Mouse (Mus musculus) embryo, embryonic 10.5 days (tissue): ENCODE results near the gene Usp24.
"Not testable (repeated sequence)": the region's sequence is repeated elsewhere in the genome, so short reads cannot be mapped to it uniquely, and the experiment has no call there.

Experiments
- DNase-seq: peaks from one replicate; pipeline ENCODE4 v3.0.0-alpha.2; 2015; ENCODE audit warnings: low spot score

Gene Usp24

GRCm38 (mm10) chr4:106318976-106319375 lies 3.0 kb downstream of the Usp24 start:
- no peak for DNase-seq

GRCm38 (mm10) chr4:106322846-106323245 lies 6.8 kb downstream of the Usp24 start:
- no peak for DNase-seq

- DNase-seq, result no peak
Observed at GRCm38 (mm10) chr4:106323318-106323717, 7.3 kb downstream of the Usp24 start.

GRCm38 (mm10) chr4:106327436-106327835 lies 11.4 kb downstream of the Usp24 start:
- DNase-seq, result no peak

GRCm38 (mm10) chr4:106328704-106329103 lies 12.7 kb downstream of the Usp24 start:
- no peak for DNase-seq

GRCm38 (mm10) chr4:106329171-106329570 lies 13.2 kb downstream of the Usp24 start:
- not testable (repeated sequence) for DNase-seq

- peak; percentile 58 for DNase-seq
Observed at GRCm38 (mm10) chr4:106330371-106330819, 14.4 kb downstream of the Usp24 start.

GRCm38 (mm10) chr4:106333071-106333470 lies 17.1 kb downstream of the Usp24 start:
- no peak for DNase-seq

- no peak for DNase-seq
Observed at GRCm38 (mm10) chr4:106333584-106333983, 17.6 kb downstream of the Usp24 start.

- DNase-seq, result no peak
Observed at GRCm38 (mm10) chr4:106335858-106336257, 19.8 kb downstream of the Usp24 start.

- DNase-seq, result no peak
Observed at GRCm38 (mm10) chr4:106347664-106348063, 31.7 kb downstream of the Usp24 start.

- not testable (repeated sequence) for DNase-seq
Observed at GRCm38 (mm10) chr4:106355025-106355424, 39.0 kb downstream of the Usp24 start.

GRCm38 (mm10) chr4:106370013-106370412 lies 54.0 kb downstream of the Usp24 start:
- DNase-seq, result no peak

- peak; percentile 90 for DNase-seq
Observed at GRCm38 (mm10) chr4:106375857-106376256, 59.8 kb downstream of the Usp24 start.

- DNase-seq, result no peak
Observed at GRCm38 (mm10) chr4:106378839-106379572, 63.0 kb downstream of the Usp24 start.

GRCm38 (mm10) chr4:106381131-106381530 lies 65.1 kb downstream of the Usp24 start:
- DNase-seq, result no peak

- no peak for DNase-seq
Observed at GRCm38 (mm10) chr4:106389908-106390307, 73.9 kb downstream of the Usp24 start.

GRCm38 (mm10) chr4:106409621-106410020 lies 93.6 kb downstream of the Usp24 start:
- DNase-seq, result no peak

GRCm38 (mm10) chr4:106419256-106419655 lies 103.2 kb downstream of the Usp24 start:
- DNase-seq, result no peak

GRCm38 (mm10) chr4:106419791-106420190 lies 103.8 kb downstream of the Usp24 start:
- DNase-seq, result no peak

GRCm38 (mm10) chr4:106422597-106422996 lies 106.6 kb downstream of the Usp24 start:
- no peak for DNase-seq

- DNase-seq, result no peak
Observed at GRCm38 (mm10) chr4:106424560-106424959, 108.5 kb downstream of the Usp24 start.

- peak; percentile 23 for DNase-seq
Observed at GRCm38 (mm10) chr4:106426286-106426685, 110.3 kb downstream of the Usp24 start.

GRCm38 (mm10) chr4:106428616-106429015 lies 112.6 kb downstream of the Usp24 start:
- DNase-seq, result no peak
